Mouse (Mus musculus): ENCODE measurements around the gene Lgals2. TPM values are rescaled to one million over a fixed set of nuclear protein-coding genes. Genes with fewer than 3 reads are reported as not detected.

The Lgals2 gene
- polyA plus RNA-seq, 1 experiment from 2014 or later = not detected

DNA sequence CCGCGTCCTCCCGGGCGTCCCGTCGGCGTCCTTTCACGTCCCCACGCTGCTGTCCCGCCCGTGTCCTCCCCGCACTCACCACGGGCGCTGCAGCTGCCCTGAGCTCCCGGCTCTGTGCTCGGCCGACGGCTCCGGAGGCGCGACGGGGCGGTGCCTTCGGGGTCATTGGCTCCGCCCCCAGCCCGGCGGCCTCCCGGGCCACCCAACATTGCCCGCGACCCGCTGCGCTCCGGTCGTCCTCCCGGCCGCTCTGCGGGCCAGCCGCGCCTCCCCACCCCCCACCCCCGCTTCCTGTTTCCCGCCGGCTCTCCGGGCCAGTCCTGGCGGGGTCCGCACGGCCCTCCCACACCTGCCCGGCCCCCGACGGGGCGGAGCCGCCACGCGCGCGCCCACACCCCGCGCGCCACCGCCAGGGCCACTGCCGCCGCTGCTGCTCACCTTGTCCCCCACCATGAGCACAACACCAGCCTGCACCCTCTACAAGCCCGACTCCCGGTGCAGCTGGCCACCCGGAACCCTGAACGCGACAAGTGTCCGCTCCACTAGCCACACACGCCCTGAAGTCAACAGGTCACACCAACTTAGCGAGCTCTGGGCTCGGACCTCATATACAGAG is 52.4 kb downstream of the Lgals2 start, which contains the start of gene Card10:
Gene Card10, minus strand, starts transcription at position 267 of the 616 bp plus-strand sequence.
- H3K36me3 ChIP-seq (ENCODE audit: control insufficient read depth, insufficient read depth, low read length) = no peaks in the 10 kb centered on the region
- no peak within 1 kb of the TSS for H3K27ac ChIP-seq (replicated peaks; ENCODE audit: low read depth, low read length)
- DNase-seq (ENCODE audit: low spot score) = peak; percentile 52
- WGBS = under 1% methylated on average over 68 of the region's 70 CpGs
- H3K4me2 ChIP-seq (ENCODE audit: low read depth, severe bottlenecking) = peak within 1 kb of the TSS; percentile 81
- H3K4me1 ChIP-seq (ENCODE audit: control insufficient read depth, insufficient read depth, low read length) = peaks cover 8% of the 10 kb centered on the region; the same call in 1 of the 2 replicates
- peak; percentile 27; the same call in 1 of the 2 replicates for ATAC-seq (ENCODE audit: insufficient number of reproducible peaks, low FRiP score, low TSS enrichment, low read depth)
- peak within 1 kb of the TSS; percentile 40 for H3K9ac ChIP-seq (ENCODE audit: low read length)
- H3K4me3 ChIP-seq (ENCODE audit: low read depth, low read length) = peak within 1 kb of the TSS; percentile 55
- H3K9me3 ChIP-seq (ENCODE audit: control insufficient read depth, low read length) = no peaks in the 10 kb centered on the region
- H3K27me3 ChIP-seq (ENCODE audit: control insufficient read depth, insufficient read depth, low read length) = peaks cover 65% of the 10 kb centered on the region

DNA sequence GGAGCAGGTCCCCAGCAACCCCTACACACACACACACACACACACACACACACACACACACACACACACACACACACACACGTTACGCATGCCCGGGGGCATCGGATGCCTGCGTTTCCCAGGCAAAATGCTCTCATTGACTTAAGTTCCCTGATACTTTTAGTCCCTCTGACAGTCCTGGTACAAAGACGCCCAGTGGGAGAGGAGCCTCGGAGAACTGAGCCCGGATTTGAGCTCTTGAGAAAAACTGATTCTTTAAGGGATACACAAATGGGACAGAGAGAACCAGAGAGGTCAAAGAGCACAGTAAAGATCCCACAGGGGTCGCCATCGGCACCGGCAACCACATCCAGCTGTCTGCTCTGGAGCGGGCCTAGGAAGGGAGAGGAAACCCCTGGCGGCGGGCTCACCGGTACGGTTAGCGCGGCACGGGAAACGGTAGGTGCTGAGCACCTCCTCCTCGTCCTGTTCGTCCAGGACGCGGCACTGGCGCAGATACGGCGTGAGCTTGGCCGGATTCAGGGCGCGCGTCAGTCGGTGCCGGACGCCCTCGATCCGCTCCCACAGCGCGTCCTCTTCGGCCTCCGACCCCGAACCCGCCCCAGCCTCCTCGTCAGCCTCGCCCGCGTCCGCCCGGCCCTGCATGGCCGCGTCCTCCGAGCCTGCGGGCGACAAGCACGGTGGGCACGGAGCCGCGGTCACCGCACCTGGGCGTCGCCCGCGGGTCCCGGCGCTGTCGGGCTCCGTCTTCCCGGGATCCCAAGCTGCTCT is 53.2 kb downstream of the Lgals2 start:
- no peaks in the 10 kb centered on the region for H3K9me3 ChIP-seq (ENCODE audit: control insufficient read depth, low read length)
- peak overlapping the region; percentile 81 for H3K4me2 ChIP-seq (ENCODE audit: low read depth, severe bottlenecking)
- ATAC-seq (ENCODE audit: insufficient number of reproducible peaks, low FRiP score, low TSS enrichment, low read depth) = no peak
- peak overlapping the region; percentile 55 for H3K4me3 ChIP-seq (ENCODE audit: low read depth, low read length)
- peak overlapping the region; percentile 40 for H3K9ac ChIP-seq (ENCODE audit: low read length)
- peaks cover 71% of the 10 kb centered on the region for H3K27me3 ChIP-seq (ENCODE audit: control insufficient read depth, insufficient read depth, low read length)
- H3K36me3 ChIP-seq (ENCODE audit: control insufficient read depth, insufficient read depth, low read length) = no peaks in the 10 kb centered on the region
- peak; percentile 49 for DNase-seq (ENCODE audit: low spot score)
- WGBS = 6% methylated on average over 67 of the region's 67 CpGs
- H3K4me1 ChIP-seq (ENCODE audit: control insufficient read depth, insufficient read depth, low read length) = peaks cover 14% of the 10 kb centered on the region
- H3K27ac ChIP-seq (replicated peaks; ENCODE audit: low read depth, low read length) = no peak overlapping the region

DNA sequence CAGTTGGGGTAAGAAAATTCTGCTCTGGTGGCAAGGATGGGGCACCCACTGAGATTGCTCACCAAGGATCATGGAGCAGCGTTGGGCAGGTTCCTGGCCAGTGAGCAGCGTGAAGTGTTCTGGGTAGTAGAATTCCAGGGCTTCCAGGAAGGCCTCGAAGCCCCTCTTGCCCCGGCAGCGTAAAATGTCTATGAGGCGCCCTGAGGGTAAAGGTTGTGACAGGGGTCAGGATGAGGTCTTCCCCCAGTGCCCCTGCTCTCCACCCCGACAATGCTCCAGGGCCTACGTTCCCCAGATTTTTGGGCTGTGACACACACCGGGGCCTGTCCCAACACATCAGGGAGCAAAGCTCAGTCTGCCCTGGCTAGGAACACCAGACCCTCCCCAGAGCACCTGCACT is 53.8 kb downstream of the Lgals2 start:
- H3K4me3 ChIP-seq (ENCODE audit: low read depth, low read length) = no peak overlapping the region
- H3K27me3 ChIP-seq (ENCODE audit: control insufficient read depth, insufficient read depth, low read length) = peaks cover 66% of the 10 kb centered on the region
- WGBS = 65% methylated on average over 9 of the region's 9 CpGs
- H3K9ac ChIP-seq (ENCODE audit: low read length) = no peak overlapping the region
- no peaks in the 10 kb centered on the region for H3K36me3 ChIP-seq (ENCODE audit: control insufficient read depth, insufficient read depth, low read length)
- ATAC-seq (ENCODE audit: insufficient number of reproducible peaks, low FRiP score, low TSS enrichment, low read depth) = no peak
- H3K9me3 ChIP-seq (ENCODE audit: control insufficient read depth, low read length) = no peaks in the 10 kb centered on the region
- H3K27ac ChIP-seq (replicated peaks; ENCODE audit: low read depth, low read length) = no peak overlapping the region
- no peak for DNase-seq (ENCODE audit: low spot score)
- H3K4me1 ChIP-seq (ENCODE audit: control insufficient read depth, insufficient read depth, low read length) = peaks cover 16% of the 10 kb centered on the region
- no peak overlapping the region for H3K4me2 ChIP-seq (ENCODE audit: low read depth, severe bottlenecking)

Small RNAs within 50 kb of the gene (microRNA-seq; reads per million reads assigned to microRNA genes)
- gene Mir6955 = not detected

Other genes starting within 250 kb of the Lgals2 start
- gene Elfn2, start 136.8 kb downstream of the Lgals2 start, polyA plus RNA-seq (2014; fragmentation: Nextera tagmentation; extraction: Ambion mirVana) = not detected in 2 replicates
- gene Mfng, start 82.1 kb downstream of the Lgals2 start, polyA plus RNA-seq (2014; fragmentation: Nextera tagmentation; extraction: Ambion mirVana) = 5.3 and 7.5 TPM in 2 replicates
- gene Card10, start 52.5 kb downstream of the Lgals2 start, polyA plus RNA-seq (2014; fragmentation: Nextera tagmentation; extraction: Ambion mirVana) = 3.4 and 3.5 TPM in 2 replicates
- 11.2 and 12.6 TPM in 2 replicates for gene Cdc42ep1, start 12.9 kb downstream of the Lgals2 start, polyA plus RNA-seq (2014; fragmentation: Nextera tagmentation; extraction: Ambion mirVana)
- 30.9 and 32.7 TPM in 2 replicates for gene Gga1, start 21.7 kb upstream of the Lgals2 start, polyA plus RNA-seq (2014; fragmentation: Nextera tagmentation; extraction: Ambion mirVana)
- gene Gm49510, start 44.1 kb upstream of the Lgals2 start, polyA plus RNA-seq (2014; fragmentation: Nextera tagmentation; extraction: Ambion mirVana) = 0.92 and 1.0 TPM in 2 replicates
- 45.0 and 50.9 TPM in 2 replicates for gene Sh3bp1, start 44.2 kb upstream of the Lgals2 start, polyA plus RNA-seq (2014; fragmentation: Nextera tagmentation; extraction: Ambion mirVana)
- 38.2 and 39.6 TPM in 2 replicates for gene Pdxp, start 58.4 kb upstream of the Lgals2 start, polyA plus RNA-seq (2014; fragmentation: Nextera tagmentation; extraction: Ambion mirVana)
- gene Lgals1, start 71.2 kb upstream of the Lgals2 start, polyA plus RNA-seq (2014; fragmentation: Nextera tagmentation; extraction: Ambion mirVana) = 567 and 570 TPM in 2 replicates
- 72.7 and 76.3 TPM in 2 replicates for gene Nol12, start 79.4 kb upstream of the Lgals2 start, polyA plus RNA-seq (2014; fragmentation: Nextera tagmentation; extraction: Ambion mirVana)
- gene Triobp, start 92.2 kb upstream of the Lgals2 start, polyA plus RNA-seq (2014; fragmentation: Nextera tagmentation; extraction: Ambion mirVana) = 47.9 and 50.8 TPM in 2 replicates
- gene H1f0, start 172.9 kb upstream of the Lgals2 start, polyA plus RNA-seq (2014; fragmentation: Nextera tagmentation; extraction: Ambion mirVana) = 271 and 369 TPM in 2 replicates
- not detected in 2 replicates for gene Galr3, start 186.4 kb upstream of the Lgals2 start, polyA plus RNA-seq (2014; fragmentation: Nextera tagmentation; extraction: Ambion mirVana)
- gene Ankrd54, start 207.4 kb upstream of the Lgals2 start, polyA plus RNA-seq (2014; fragmentation: Nextera tagmentation; extraction: Ambion mirVana) = 56.7 and 63.2 TPM in 2 replicates
- gene Eif3l, start 219.7 kb upstream of the Lgals2 start, polyA plus RNA-seq (2014; fragmentation: Nextera tagmentation; extraction: Ambion mirVana) = 275 and 280 TPM in 2 replicates